Mouse (Mus musculus) heart, adult 2 months (tissue): ENCODE measurements at regions not wholly inside any gene's neighbourhood (a gene's known extent, or its start where the extent isn't known, plus 50 kb on each side); places are given as distances from the start of the nearest gene placed in this dataset.
"Not testable (repeated sequence)": the region's sequence is repeated elsewhere in the genome, so short reads cannot be mapped to it uniquely, and the experiment has no call there.

ENCODE experiments used
- CTCF ChIP-seq: fragments of 200-600 bp; IDR thresholded peaks from 2 replicates; pipeline ENCODE4 v1.8.1; 2022; ENCODE audit warnings: antibody characterized with exemption, mild to moderate bottlenecking, moderate library complexity
- EP300 ChIP-seq: fragments of 200-500 bp; IDR thresholded peaks from 2 replicates; pipeline ENCODE4 v1.6.1; 2011; ENCODE audit warnings: low read depth, low read length, control low read depth; ENCODE audit not compliant: insufficient read depth
- POLR2A ChIP-seq: fragments of 200-500 bp; IDR thresholded peaks from 2 replicates; pipeline ENCODE4 v1.6.1; 2011; ENCODE audit warnings: mild to moderate bottlenecking, low read depth, low read length, control low read depth; ENCODE audit not compliant: insufficient read depth

DNA sequence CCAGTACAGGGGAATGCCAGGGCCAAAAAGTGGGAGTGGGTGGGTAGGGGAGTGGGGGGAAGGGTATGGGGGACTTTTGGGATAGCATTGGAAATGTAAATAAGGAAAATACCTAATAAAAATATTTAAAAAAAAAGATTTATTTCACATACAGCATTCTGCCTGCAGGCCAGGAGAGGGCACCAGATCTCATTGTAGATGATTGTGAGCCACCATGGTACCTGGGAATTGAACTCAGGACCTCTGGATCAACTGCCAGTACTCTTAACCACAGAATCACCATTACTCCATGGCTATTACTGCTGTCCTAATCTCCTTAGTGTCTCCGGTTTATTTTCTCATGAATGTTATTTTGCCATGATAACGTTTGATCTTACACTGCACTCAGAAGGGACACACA is 132.1 kb upstream of the Gdi2 start:
- TF ChIP-seq CTCF, result peak; percentile 18; the same call in 1 of the 2 replicates
- not testable (repeated sequence) for TF ChIP-seq POLR2A, EP300
